Comparison of ENCODE assay signal across 28 mouse cellular contexts in the genomic region with DNA sequence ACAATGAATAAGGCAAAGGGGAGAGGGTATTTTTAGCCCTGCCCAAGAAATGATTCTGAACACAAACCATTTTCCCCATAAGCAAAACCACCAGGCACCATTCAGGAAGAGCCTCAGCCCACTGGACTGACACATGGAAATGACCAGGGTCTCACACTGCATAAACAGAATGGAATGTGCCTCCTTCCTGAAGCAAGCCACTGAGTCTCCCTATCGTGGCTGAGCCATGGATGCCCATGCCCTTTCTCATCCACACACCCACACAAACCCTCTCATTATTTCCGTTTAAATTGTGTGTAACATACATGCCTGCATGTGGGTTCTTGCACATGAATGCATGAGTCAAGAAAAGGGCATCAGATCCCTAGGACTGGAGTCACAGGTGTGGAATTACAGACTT.
"Had no signal": no experiment of that assay in that cellular context is flagged by ENCODE, and none has a peak within 500 bp of the region (broad histone marks: within the 10 kb centered on the region; RNA-seq: fewer than 3 reads in every experiment).

No protein-coding gene starts in this region.

- H3K4me2 ChIP-seq: heart, embryonic 12.5 days; hindbrain, embryonic 12.5 days; hindbrain, embryonic 14.5 days; intestine, embryonic 15.5 days; limb, embryonic 12.5 days; liver, embryonic 11.5 days; liver, embryonic 13.5 days had no signal

- H3K4me3 ChIP-seq: gastrocnemius, adult 2 months; heart, adult 2 months; heart, embryonic 10.5 days; heart, embryonic 12.5 days; hindbrain, embryonic 10.5 days; hindbrain, embryonic 12.5 days; intestine, embryonic 15.5 days; layer of hippocampus, adult 2 months; left cerebral cortex, adult 2 months; limb, embryonic 10.5 days; limb, embryonic 12.5 days; liver, embryonic 13.5 days had no signal

- H3K36me3 ChIP-seq: heart, embryonic 12.5 days; hindbrain, embryonic 10.5 days; hindbrain, embryonic 12.5 days; intestine, embryonic 15.5 days; limb, embryonic 10.5 days; limb, embryonic 12.5 days; liver, embryonic 13.5 days had no signal

- H3K4me1 ChIP-seq: hindbrain, embryonic 12.5 days; liver, embryonic 13.5 days had no signal

- H3K9me3 ChIP-seq: hindbrain, embryonic 10.5 days; intestine, embryonic 15.5 days; limb, embryonic 10.5 days; limb, embryonic 12.5 days; liver, embryonic 13.5 days had no signal

- ATAC-seq: hindbrain, embryonic 16.5 days; inflammation-experienced regulatory T-cells, adult 6 months; intestine, embryonic 15.5 days; intestine, postnatal 0 days had no signal

- DNase-seq: gastrocnemius, adult 2 months; gastrocnemius, postnatal 14 days; gastrocnemius, postnatal 36 days; heart, adult 11 months; heart, adult 2 months; heart, postnatal 10 days; heart, postnatal 4 days; kidney, adult 18-20 months; kidney, adult 8-10 months; kidney, postnatal 10 days; kidney, postnatal 25 days; kidney, postnatal 4 days; liver; liver, embryonic 13.5 days had no signal

- H3K27me3 ChIP-seq: heart, embryonic 12.5 days; hindbrain, embryonic 12.5 days; intestine, embryonic 15.5 days; liver, embryonic 13.5 days had no signal

- H3K27ac ChIP-seq: gastrocnemius, adult 2 months; heart, adult 2 months; heart, embryonic 10.5 days; hindbrain, embryonic 10.5 days; hindbrain, embryonic 12.5 days; hindbrain, embryonic 14.5 days; intestine, embryonic 15.5 days; layer of hippocampus, adult 2 months; left cerebral cortex, adult 2 months; limb, embryonic 10.5 days; limb, embryonic 12.5 days; liver, embryonic 13.5 days had no signal

- H3K9ac ChIP-seq: heart, embryonic 12.5 days; hindbrain, embryonic 12.5 days; hindbrain, embryonic 14.5 days; intestine, embryonic 15.5 days; limb, embryonic 12.5 days; liver, embryonic 13.5 days had no signal
